Comparison of ENCODE assay signal across 14 mouse cellular contexts in the genomic region with DNA sequence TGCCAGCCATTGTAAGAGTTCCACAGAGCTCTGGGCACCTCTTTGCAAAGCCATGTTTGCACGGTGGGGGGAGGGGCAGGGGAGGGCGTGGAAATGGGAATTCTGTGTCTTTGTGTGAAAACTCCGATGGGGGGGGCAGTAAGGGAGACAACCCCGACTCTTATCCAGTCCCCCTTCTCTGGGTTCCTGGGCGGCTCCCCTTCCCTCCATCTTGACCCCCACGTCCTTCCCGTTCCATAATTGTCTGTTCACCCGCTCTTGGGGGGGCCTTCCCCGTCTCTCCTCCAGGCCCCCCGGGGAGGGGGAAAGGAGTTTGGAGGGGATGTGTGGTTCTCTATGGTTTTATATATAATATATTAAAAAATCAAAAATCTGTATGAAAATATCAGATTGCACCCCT. TPM values are rescaled to one million over a fixed set of nuclear protein-coding genes. Genes with fewer than 3 reads are reported as not detected.
DNase-seq lines count a peak whose midpoint lies in the region; ATAC-seq and TF ChIP-seq lines count a peak whose summit lies in the region.
"Had no signal": no experiment of that assay in that cellular context is flagged by ENCODE, and none has a peak within 500 bp of the region (broad histone marks: within the 10 kb centered on the region; RNA-seq: fewer than 3 reads in every experiment).

No protein-coding gene starts in this region.

- WGBS in hindbrain, embryonic 16.5 days = 23% methylated on average over 10 of the region's 10 CpGs
- 14% methylated on average over 6 of the region's 10 CpGs for WGBS in hindbrain, embryonic 12.5 days
- WGBS in embryonic facial prominence, embryonic 11.5 days = 37% methylated on average over 9 of the region's 10 CpGs
- WGBS in liver, embryonic 13.5 days (ENCODE audit: insufficient replicate concordance) = 12% methylated on average over 9 of the region's 10 CpGs

- no peak overlapping the region for H3K4me3 ChIP-seq in hindbrain, embryonic 16.5 days (ENCODE audit: low read length)
- H3K4me3 ChIP-seq in hindbrain, embryonic 12.5 days = no peak overlapping the region
- H3K4me3 ChIP-seq in embryonic facial prominence, embryonic 11.5 days (ENCODE audit: low read depth, low read length) = no peak overlapping the region
- no peak overlapping the region for H3K4me3 ChIP-seq in liver, embryonic 13.5 days (replicated peaks)
- H3K4me3 ChIP-seq in left cerebral cortex, adult 2 months = no peak overlapping the region
- H3K4me3 ChIP-seq: limb, embryonic 15.5 days had no signal

- H3K27me3 ChIP-seq in hindbrain, embryonic 16.5 days (replicated peaks; ENCODE audit: control insufficient read depth, insufficient read depth, low read length) = no peaks in the 10 kb centered on the region
- peaks cover 15% of the 10 kb centered on the region for H3K27me3 ChIP-seq in hindbrain, embryonic 12.5 days
- H3K27me3 ChIP-seq in embryonic facial prominence, embryonic 11.5 days (ENCODE audit: control insufficient read depth, insufficient read depth, low read length) = peaks cover 17% of the 10 kb centered on the region
- H3K27me3 ChIP-seq in liver, embryonic 13.5 days = peaks cover 70% of the 10 kb centered on the region

- H3K36me3 ChIP-seq in hindbrain, embryonic 16.5 days (ENCODE audit: control insufficient read depth, insufficient read depth, low read length) = peaks cover 24% of the 10 kb centered on the region
- peaks cover 32% of the 10 kb centered on the region for H3K36me3 ChIP-seq in hindbrain, embryonic 12.5 days
- no peaks in the 10 kb centered on the region for H3K36me3 ChIP-seq in embryonic facial prominence, embryonic 11.5 days (replicated peaks; ENCODE audit: control insufficient read depth, insufficient read depth, low read depth, low read length)
- H3K36me3 ChIP-seq in liver, embryonic 13.5 days = no peaks in the 10 kb centered on the region
- H3K36me3 ChIP-seq: limb, embryonic 15.5 days had no signal

- peak; percentile 56 for DNase-seq in cerebellum, adult 9-11 months
- DNase-seq in cerebellum, adult 9-10 months = no peak
- no peak for DNase-seq in embryonic facial prominence, embryonic 11.5 days (ENCODE audit: low spot score)
- no peak for DNase-seq in liver, embryonic 13.5 days
- DNase-seq in left cerebral cortex, adult 2 months (ENCODE audit: extremely low spot score in 1 of 2, low spot score in 2 of 2) = no peak
- DNase-seq in right cerebral cortex, postnatal 10 days (ENCODE audit: low spot score in 2 of 2) = no peak
- DNase-seq: thymus, postnatal 36 days had no signal

- no peak for ATAC-seq in hindbrain, embryonic 16.5 days
- ATAC-seq in hindbrain, embryonic 12.5 days (ENCODE audit: low FRiP score) = no peak
- no peak for ATAC-seq in embryonic facial prominence, embryonic 11.5 days (replicated peaks; ENCODE audit: insufficient number of reproducible peaks, low FRiP score, low TSS enrichment, low read depth)
- no peak for ATAC-seq in liver, embryonic 13.5 days (ENCODE audit: low read depth)

- no peak overlapping the region; the same call in 1 of the 2 replicates for H3K4me2 ChIP-seq in hindbrain, embryonic 16.5 days (ENCODE audit: low read length)
- H3K4me2 ChIP-seq in hindbrain, embryonic 12.5 days (replicated peaks) = no peak overlapping the region
- H3K4me2 ChIP-seq in embryonic facial prominence, embryonic 11.5 days (ENCODE audit: low read depth, low read length) = peak overlapping the region; percentile 4; the same call in 1 of the 2 replicates
- H3K4me2 ChIP-seq in liver, embryonic 13.5 days = peak overlapping the region; percentile 29
- H3K4me2 ChIP-seq: limb, embryonic 15.5 days had no signal

- intact Hi-C loops in left cerebral cortex, adult 2 months (cut with DNase I) = no loop called here

- peaks cover 25% of the 10 kb centered on the region for H3K4me1 ChIP-seq in hindbrain, embryonic 16.5 days (ENCODE audit: control insufficient read depth, insufficient read depth, low read depth, low read length)
- peaks cover 48% of the 10 kb centered on the region for H3K4me1 ChIP-seq in hindbrain, embryonic 12.5 days
- H3K4me1 ChIP-seq in embryonic facial prominence, embryonic 11.5 days (ENCODE audit: control insufficient read depth, insufficient read depth, low read length) = peaks cover 2% of the 10 kb centered on the region; the same call in 1 of the 2 replicates
- peaks cover 53% of the 10 kb centered on the region for H3K4me1 ChIP-seq in liver, embryonic 13.5 days (replicated peaks)

- H3K9me3 ChIP-seq in hindbrain, embryonic 16.5 days (ENCODE audit: control insufficient read depth, low read length) = 0 out of 2 replicates have a peak, but pooled peaks cover 4% of the 10 kb centered on the region
- no peaks in the 10 kb centered on the region for H3K9me3 ChIP-seq in hindbrain, embryonic 12.5 days (replicated peaks)
- no peaks in the 10 kb centered on the region for H3K9me3 ChIP-seq in embryonic facial prominence, embryonic 11.5 days (replicated peaks; ENCODE audit: control insufficient read depth, low read length)
- no peaks in the 10 kb centered on the region for H3K9me3 ChIP-seq in liver, embryonic 13.5 days (replicated peaks)
- H3K9me3 ChIP-seq: limb, embryonic 15.5 days had no signal

- no peak overlapping the region for H3K27ac ChIP-seq in hindbrain, embryonic 16.5 days (ENCODE audit: low read depth, low read length)
- no peak overlapping the region for H3K27ac ChIP-seq in hindbrain, embryonic 12.5 days
- H3K27ac ChIP-seq in embryonic facial prominence, embryonic 11.5 days (replicated peaks; ENCODE audit: low read depth, low read length) = no peak overlapping the region
- H3K27ac ChIP-seq in liver, embryonic 13.5 days = no peak overlapping the region
- H3K27ac ChIP-seq in left cerebral cortex, adult 2 months = no peak overlapping the region
- H3K27ac ChIP-seq: limb, embryonic 15.5 days had no signal

- TF ChIP-seq CTCF in left cerebral cortex, adult 2 months (IDR thresholded peaks at IDR 0.05) = no peak

- H3K9ac ChIP-seq in hindbrain, embryonic 16.5 days (ENCODE audit: low read depth, low read length) = 0 out of 2 replicates have a peak overlapping the region, but pooled peaks have one; percentile 3
- H3K9ac ChIP-seq in hindbrain, embryonic 12.5 days = no peak overlapping the region
- H3K9ac ChIP-seq in embryonic facial prominence, embryonic 11.5 days (replicated peaks; ENCODE audit: low read length) = no peak overlapping the region
- H3K9ac ChIP-seq in liver, embryonic 13.5 days = no peak overlapping the region
- H3K9ac ChIP-seq: limb, embryonic 15.5 days had no signal

RNA-seq across cellular contexts. Expression of a gene that starts 2.8 kb away (rescaled TPM):
- polyA plus RNA-seq in hindbrain, embryonic 16.5 days (2015; fragmentation: Nextera tagmentation; extraction: Ambion mirVana) = 272 and 277 TPM in 2 replicates
- polyA plus RNA-seq in hindbrain, embryonic 12.5 days (2016; fragmentation: Nextera tagmentation; extraction: Ambion mirVana) = 155 and 160 TPM in 2 replicates
- 52.5 and 58.0 TPM in 2 replicates for polyA plus RNA-seq in embryonic facial prominence, embryonic 11.5 days (2014; fragmentation: Nextera tagmentation; extraction: Ambion mirVana)
- 7.0 and 8.3 TPM in 2 replicates for polyA plus RNA-seq in liver, embryonic 13.5 days (2015; fragmentation: Nextera tagmentation; extraction: Ambion mirVana)
- total RNA-seq in left cerebral cortex, adult 2 months (2021) = 10 to 100 TPM; 45.9 to 46.0 TPM

RNA-seq across cellular contexts. Expression of a gene that starts 8.3 kb away (rescaled TPM):
- polyA plus RNA-seq in hindbrain, embryonic 16.5 days (2015; fragmentation: Nextera tagmentation; extraction: Ambion mirVana) = 1.0 and 1.1 TPM in 2 replicates
- 1.9 TPM in 2 replicates for polyA plus RNA-seq in hindbrain, embryonic 12.5 days (2016; fragmentation: Nextera tagmentation; extraction: Ambion mirVana)
- polyA plus RNA-seq in embryonic facial prominence, embryonic 11.5 days (2014; fragmentation: Nextera tagmentation; extraction: Ambion mirVana) = 0.25 and 0.32 TPM in 2 replicates
- polyA plus RNA-seq in liver, embryonic 13.5 days (2015; fragmentation: Nextera tagmentation; extraction: Ambion mirVana) = not detected in 2 replicates
- not detected for total RNA-seq in left cerebral cortex, adult 2 months (2021)
- total RNA-seq: gastrocnemius, adult 8-10 months; MEL; monocyte, adult 5-6 weeks had no signal
- polyA plus RNA-seq: large intestine, adult 2 months had no signal

RNA-seq across cellular contexts. Expression of a gene that starts 22.2 kb away (rescaled TPM):
- polyA plus RNA-seq in hindbrain, embryonic 16.5 days (2015; fragmentation: Nextera tagmentation; extraction: Ambion mirVana) = 47.0 and 68.0 TPM in 2 replicates
- polyA plus RNA-seq in hindbrain, embryonic 12.5 days (2016; fragmentation: Nextera tagmentation; extraction: Ambion mirVana) = 41.3 and 42.3 TPM in 2 replicates
- polyA plus RNA-seq in embryonic facial prominence, embryonic 11.5 days (2014; fragmentation: Nextera tagmentation; extraction: Ambion mirVana) = 1.9 and 3.6 TPM in 2 replicates
- 0.20 and 0.22 TPM in 2 replicates for polyA plus RNA-seq in liver, embryonic 13.5 days (2015; fragmentation: Nextera tagmentation; extraction: Ambion mirVana)
- total RNA-seq in left cerebral cortex, adult 2 months (2021) = 100 to 1,000 TPM; 213 to 219 TPM
- total RNA-seq: monocyte, adult 5-6 weeks had no signal

RNA-seq across cellular contexts. Expression of a gene that starts 26.5 kb away (rescaled TPM):
- 19.2 and 24.7 TPM in 2 replicates for polyA plus RNA-seq in hindbrain, embryonic 16.5 days (2015; fragmentation: Nextera tagmentation; extraction: Ambion mirVana)
- polyA plus RNA-seq in hindbrain, embryonic 12.5 days (2016; fragmentation: Nextera tagmentation; extraction: Ambion mirVana) = 29.0 and 34.1 TPM in 2 replicates
- 8.0 and 8.7 TPM in 2 replicates for polyA plus RNA-seq in embryonic facial prominence, embryonic 11.5 days (2014; fragmentation: Nextera tagmentation; extraction: Ambion mirVana)
- polyA plus RNA-seq in liver, embryonic 13.5 days (2015; fragmentation: Nextera tagmentation; extraction: Ambion mirVana) = 0.99 and 1.4 TPM in 2 replicates
- 10 to 100 TPM; 81.6 to 84.3 TPM for total RNA-seq in left cerebral cortex, adult 2 months (2021)

RNA-seq across cellular contexts. Expression of a gene that starts 41.7 kb away (rescaled TPM):
- polyA plus RNA-seq in hindbrain, embryonic 16.5 days (2015; fragmentation: Nextera tagmentation; extraction: Ambion mirVana) = 1.8 and 2.2 TPM in 2 replicates
- polyA plus RNA-seq in hindbrain, embryonic 12.5 days (2016; fragmentation: Nextera tagmentation; extraction: Ambion mirVana) = 0.59 and 0.95 TPM in 2 replicates
- 1.1 and 2.1 TPM in 2 replicates for polyA plus RNA-seq in embryonic facial prominence, embryonic 11.5 days (2014; fragmentation: Nextera tagmentation; extraction: Ambion mirVana)
- polyA plus RNA-seq in liver, embryonic 13.5 days (2015; fragmentation: Nextera tagmentation; extraction: Ambion mirVana) = 1.9 and 2.3 TPM in 2 replicates
- total RNA-seq in left cerebral cortex, adult 2 months (2021) = 1 to 10 TPM; 1.0 to 1.1 TPM

Comparison
In these comparisons a context has a peak if more than half of its experiments do, and no peak if none do; other contexts are left out.
1. H3K4me2 ChIP-seq: peak in embryonic facial prominence, embryonic 11.5 days (single experiment) and liver, embryonic 13.5 days (single experiment); none in hindbrain, embryonic 16.5 days (single experiment) and hindbrain, embryonic 12.5 days (single experiment).